Mouse (Mus musculus) activated CD4-positive, CD25-positive, alpha-beta regulatory T cell, adult 4 months (primary cell): ENCODE measurements at regions not wholly inside any gene's neighbourhood (a gene's known extent, or its start where the extent isn't known, plus 50 kb on each side); places are given as distances from the start of the nearest gene placed in this dataset.

Source experiments
- ATAC-seq: one replicate; pipeline ENCODE4 v1.8.0; 2017

DNA sequence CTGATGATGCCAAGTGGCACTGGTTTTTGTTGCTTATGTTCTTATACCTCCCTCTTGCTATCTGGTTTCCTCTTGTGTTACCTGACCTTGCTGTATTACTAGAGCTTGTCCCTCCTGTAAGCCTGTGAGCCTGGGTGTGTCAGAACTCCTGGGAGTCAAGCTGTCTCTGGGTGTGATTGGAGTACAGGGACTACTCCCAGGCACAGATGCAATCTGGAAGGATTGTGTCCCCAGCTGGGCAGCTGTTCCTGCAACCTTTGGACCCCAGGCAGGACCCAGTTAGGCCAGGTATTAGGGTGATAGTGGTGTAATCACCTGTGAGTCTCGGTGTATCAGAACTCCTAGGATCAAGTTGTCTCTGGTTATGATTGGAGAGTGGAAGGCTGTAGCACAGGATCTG, 97.4 kb upstream of the Dock11 start:
- no peak for ATAC-seq

DNA sequence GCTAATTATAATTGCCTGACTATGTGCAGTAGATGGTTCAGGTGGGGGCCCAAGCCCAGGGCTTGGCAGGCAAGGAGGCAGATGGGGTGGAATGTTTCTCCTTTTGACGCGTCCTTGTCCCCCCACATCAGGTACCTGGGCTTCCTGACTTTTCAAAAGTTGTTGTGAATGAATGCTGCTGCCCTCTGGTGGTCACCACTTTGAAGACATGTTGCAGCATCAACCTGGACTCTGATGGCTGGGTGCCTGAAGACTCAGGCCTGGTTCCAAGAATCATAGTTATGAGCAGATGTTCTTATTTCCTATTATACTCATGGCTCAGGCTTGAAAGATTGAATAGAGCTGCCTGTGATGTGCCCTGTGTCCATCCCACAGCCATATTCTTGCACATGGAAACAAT, 75.4 kb upstream of the Dock11 start:
- no peak for ATAC-seq

DNA sequence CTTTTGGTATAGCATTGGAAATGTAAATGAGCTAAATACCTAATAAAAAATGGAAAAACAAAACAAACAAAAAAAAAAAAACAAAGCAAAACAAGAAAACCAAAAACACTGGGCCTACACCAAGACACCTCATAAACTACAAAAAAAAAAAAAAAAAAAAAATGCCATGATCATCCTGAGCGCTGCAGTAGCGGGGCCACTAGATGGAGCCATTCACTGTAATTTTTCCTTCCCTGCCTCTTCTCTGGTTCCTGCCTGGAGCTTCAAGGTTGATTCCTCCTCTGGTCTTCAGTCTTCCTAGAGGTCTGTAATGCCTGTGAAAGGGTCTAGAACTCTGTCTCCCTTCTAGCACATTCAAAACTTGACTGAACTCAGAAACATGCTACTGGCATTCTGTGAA, 54.2 kb upstream of the Dock11 start:
- peak; percentile 52 for ATAC-seq

DNA sequence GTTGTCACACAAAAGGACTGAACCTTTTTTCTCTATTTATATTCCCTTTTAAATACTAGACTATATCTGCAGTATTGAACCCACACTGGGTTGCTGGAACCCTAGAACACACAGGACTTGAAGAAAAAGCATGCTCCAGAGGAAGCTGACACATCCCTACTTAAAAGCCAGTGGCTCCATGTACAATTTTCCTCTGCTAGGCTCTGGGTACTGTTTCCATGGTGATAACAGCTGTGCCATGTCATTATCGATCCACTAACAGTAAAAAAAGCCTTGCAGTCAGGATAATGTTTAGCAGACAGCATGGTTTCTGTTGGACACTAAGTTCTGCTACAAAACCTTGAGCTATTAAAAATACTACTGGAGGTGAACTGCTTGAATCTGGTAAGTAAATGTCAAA, 50.6 kb upstream of the Dock11 start:
- no peak for ATAC-seq
